Mouse (Mus musculus) liver, postnatal 0 days (tissue): Measurements from ENCODE around the gene 6430548M08Rik.

Source experiments
- CTCF ChIP-seq: sonication (generic); IDR thresholded peaks from 2 replicates; pipeline ENCODE4 v1.5.1; 2016; ENCODE audit warnings: antibody characterized with exemption, low read depth
- EP300 ChIP-seq: IDR thresholded peaks from 2 replicates; pipeline ENCODE4 v1.6.1; 2016; ENCODE audit warnings: antibody characterized with exemption, low read depth, mild to moderate bottlenecking

DNA sequence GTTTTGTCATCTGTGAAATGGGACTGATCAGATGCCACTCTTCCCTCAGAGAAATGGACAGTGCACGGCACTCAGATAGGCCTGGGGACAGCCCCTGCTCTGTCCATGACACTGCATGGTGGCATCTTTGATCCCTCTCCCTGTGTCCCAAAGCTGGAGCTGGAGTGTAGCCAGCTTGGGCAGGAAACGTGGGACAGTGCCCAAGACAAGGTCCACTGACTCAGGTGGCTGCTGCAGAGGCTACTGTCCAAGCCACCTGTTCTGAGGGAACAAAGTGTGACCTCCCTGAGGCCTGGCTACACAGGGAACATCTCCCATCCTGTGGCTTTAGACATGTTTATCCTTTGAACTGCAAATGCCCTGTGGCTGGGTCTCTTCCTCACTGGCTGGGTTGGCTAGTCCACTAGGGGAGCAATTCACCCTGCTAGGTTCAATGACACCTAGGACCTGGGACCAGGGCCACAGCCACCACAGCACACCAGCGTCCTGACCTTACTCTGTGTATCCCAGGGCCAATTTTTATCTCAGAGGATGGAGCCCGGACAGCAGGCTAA is 68.0 kb downstream of the 6430548M08Rik start:
- TF ChIP-seq CTCF = peak; percentile 14; the same call in 1 of the 2 replicates
- TF ChIP-seq EP300 = no peak
